Mouse (Mus musculus) 3134 (cell line): ENCODE measurements at regions not wholly inside any gene's neighbourhood (a gene's known extent, or its start where the extent isn't known, plus 50 kb on each side); places are given as distances from the start of the nearest gene placed in this dataset.

Source experiments
- DNase-seq: peaks from one replicate; pipeline ENCODE4 v3.0.0-alpha.2; 2011; ENCODE audit warnings: low spot score; ENCODE audit not compliant: insufficient read length; ENCODE audit errors: extremely low read depth

- DNase-seq = no peak
These were observed 405.1 kb downstream of the Bcor start for GRCm38 (mm10) chrX:11755046-11755445.

- no peak for DNase-seq
These were observed 396.6 kb downstream of the Bcor start for GRCm38 (mm10) chrX:11763351-11764082.

DNA sequence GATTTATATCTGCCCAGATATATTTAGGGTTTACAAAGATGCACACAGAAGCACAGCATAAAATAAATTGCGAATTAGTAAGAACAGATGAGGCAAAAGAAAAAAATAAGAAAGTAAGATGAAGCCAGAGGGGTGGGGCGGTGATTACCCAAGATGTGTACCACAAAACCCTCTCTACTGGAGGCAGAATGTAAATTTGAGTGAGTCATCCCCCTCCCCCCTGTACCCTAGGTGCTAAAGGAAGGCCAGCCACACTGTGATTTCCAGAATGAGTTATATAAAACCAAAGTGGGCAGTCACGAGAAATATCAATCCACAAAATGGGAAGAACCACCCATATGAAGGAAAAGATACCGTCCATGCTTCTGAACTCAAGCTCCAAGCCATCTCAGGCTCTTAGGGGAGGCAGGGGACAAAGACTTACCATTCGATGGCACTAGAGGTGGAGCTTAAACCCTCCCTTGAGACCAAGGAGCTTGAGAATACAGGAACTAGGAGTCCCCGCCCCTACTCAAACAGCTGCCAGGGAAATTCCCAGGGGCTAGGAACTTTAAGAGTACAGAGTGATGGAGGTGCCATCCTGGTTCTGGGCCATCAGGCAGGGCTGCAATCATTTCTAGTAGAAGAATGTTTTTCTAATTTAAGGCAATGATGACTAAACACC, 383.8 kb downstream of the Bcor start:
- peak; percentile 22 for DNase-seq

- peak; percentile 70 for DNase-seq
These were observed 365.1 kb downstream of the Bcor start for GRCm38 (mm10) chrX:11795010-11795409.

GRCm38 (mm10) chrX:11797870-11798269, 362.3 kb downstream of the Bcor start:
- no peak for DNase-seq

DNA sequence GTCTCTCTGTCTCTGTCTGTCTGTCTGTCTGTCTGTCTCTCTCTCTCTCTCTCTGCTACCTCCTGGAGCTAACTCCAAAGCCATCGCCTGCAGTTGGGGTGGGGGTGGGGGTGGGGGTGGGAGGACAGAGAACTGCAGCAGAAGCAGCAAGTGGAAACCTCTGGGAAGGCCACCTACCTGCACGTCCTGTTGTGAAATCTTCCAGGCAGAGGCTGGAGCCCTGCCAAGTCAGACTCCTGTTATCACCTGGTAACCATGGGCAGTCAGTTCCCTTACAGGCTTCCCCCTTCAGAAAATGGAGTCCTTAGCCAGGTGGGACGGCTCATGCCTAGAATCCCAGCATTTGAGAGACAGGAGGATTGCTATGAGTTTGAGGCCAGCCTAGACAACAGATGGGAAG, 361.8 kb downstream of the Bcor start:
- no peak for DNase-seq

GRCm38 (mm10) chrX:11800400-11800941, 359.7 kb downstream of the Bcor start:
- DNase-seq = no peak

DNA sequence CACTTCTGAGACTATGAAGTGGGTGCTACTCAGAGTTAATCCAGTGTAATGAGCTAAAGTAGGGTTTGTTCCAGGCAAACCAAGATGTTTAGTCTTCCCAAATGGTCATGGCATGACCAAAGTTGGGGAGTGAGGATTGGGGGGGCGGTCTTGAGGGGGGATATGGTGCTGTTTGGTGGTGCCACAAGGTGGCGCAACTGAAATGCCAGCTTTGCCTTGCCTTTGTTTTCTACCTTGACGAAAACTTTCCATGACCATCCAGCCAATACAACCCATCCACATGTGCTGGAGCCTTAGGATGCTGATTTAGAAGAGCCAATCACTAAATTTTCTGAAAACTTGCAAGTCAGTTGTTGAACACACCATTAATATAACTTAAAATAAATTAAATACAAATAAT, 358.9 kb downstream of the Bcor start:
- no peak for DNase-seq

DNA sequence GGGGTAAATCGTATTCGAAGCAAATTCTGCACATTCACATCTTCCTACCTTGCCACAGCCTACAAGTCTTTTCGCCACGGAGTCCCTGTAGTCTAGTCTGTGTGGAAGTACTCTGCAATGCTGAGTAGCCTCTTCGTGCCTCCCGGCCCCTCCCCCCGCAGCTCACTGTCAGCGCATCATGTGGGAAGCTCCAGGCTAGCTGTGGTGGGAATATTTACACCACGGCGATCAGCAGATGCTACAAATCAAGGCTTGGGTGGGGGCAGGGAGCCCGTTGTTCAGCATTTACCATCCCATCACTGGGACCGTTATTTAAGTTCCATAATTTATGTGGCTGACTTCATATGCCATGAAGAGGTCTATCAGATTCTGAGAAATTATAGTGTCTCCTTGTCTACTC, 358.5 kb downstream of the Bcor start:
- DNase-seq = no peak

DNA sequence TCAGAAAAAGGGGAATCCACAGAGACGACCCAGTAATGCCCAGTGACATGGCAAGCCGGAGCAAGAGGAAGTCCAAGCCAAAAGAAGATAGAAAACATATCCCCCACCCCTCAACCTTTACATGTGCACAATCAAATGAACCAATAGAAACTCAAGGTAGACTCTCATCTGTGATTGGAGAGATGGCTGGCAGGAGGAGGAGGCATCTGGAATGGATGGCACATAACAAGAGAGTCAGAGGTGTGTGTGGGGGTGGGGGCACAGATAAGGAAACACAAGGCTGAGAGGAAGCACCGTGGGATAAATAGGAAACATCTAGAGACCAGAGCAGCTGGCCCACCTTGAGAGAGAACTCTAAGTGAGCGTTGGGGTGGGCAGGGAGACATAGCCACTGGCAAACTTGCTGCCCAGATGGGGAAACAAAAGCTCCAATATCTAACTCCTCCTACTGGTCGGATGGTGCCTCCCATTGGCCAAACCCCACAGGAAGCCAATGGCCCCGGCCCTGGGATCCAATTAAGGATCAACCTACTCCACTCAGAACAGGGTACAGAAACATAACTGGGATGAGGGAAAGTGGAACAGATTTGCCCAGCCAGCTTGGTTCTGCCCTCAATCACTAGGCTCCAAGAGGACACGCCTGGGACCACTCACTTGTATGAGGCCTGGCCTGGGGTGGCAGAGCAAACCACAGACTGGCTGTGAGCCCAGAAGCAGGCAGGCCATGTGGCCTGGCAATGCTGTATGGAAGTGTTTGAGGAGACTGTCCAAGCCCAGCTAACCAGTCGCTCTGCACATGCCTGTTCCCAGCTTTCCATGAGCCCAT, 357.9 kb downstream of the Bcor start:
- peak; percentile 63 for DNase-seq

GRCm38 (mm10) chrX:11803239-11803638, 356.9 kb downstream of the Bcor start:
- no peak for DNase-seq

DNA sequence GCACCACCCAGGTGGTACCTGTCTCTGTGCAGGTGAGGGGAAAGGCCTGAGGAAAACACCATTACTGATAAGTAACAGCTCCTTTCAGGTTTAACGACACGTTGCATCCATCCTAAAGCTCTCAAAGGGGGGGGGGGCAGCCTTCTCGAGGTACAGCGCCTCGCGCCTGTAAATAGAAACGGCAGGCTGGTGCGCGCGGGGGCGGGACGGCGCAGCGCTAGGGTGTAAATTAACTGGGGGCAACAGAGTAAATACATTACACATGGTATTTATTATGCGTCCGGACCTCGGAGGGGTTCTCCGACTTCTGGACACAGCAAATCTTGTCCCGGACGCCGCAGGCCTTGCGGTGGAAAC, 353.3 kb downstream of the Bcor start:
- DNase-seq = no peak

DNA sequence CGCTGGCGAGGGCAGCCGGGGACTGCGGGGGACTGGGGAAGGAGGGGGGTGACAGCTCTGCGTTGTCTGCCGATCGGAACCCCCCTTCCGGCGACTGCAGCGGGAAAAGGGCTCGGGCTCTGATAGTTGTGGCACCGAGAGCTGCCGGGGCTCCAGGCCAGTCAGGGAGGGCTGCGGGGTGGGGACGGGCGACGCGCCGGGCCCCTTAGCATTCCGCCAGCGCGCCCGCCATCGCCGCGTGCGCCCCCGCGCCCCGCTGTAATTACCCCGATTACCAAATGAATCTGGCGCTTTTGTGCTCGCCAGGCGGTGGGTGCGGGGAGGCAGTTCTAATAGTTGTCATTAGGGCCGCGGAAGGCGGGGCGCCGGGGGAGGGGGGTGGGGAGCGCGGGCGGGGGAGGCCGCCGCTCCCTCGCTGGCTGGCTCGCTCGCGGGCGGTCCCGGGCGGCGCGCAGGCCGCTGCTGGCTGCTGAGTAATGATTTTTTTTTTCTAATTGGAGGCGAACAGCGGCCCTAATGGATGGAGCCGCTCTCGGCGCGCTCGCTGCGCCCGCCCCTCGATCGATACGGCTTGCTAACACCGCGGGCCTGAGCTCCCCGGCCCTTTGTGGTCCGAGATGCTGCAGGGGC, 352.8 kb downstream of the Bcor start:
- no peak for DNase-seq

DNA sequence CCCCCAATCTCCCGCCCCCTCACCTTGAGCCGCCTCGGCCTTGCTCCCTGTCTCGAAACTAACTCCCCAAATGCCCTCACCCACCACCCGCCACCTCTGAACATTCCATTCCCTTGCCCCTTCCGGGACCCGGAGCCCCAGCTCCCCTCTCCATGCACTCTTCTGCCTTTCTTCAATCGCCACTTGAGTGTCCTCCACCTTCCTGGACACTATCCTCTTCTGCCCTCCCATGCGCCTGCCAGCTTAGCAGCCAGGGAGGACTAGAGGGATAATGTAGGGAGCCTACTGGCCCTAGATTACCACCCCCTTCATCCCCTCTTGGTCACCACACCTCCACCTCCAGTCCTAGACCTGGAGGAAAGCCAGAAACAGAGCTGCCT, 352.3 kb downstream of the Bcor start:
- DNase-seq = no peak

- no peak for DNase-seq
These were observed 351.2 kb downstream of the Bcor start for GRCm38 (mm10) chrX:11808911-11809310.

- no peak for DNase-seq
These were observed 345.3 kb downstream of the Bcor start for GRCm38 (mm10) chrX:11814861-11815260.

DNA sequence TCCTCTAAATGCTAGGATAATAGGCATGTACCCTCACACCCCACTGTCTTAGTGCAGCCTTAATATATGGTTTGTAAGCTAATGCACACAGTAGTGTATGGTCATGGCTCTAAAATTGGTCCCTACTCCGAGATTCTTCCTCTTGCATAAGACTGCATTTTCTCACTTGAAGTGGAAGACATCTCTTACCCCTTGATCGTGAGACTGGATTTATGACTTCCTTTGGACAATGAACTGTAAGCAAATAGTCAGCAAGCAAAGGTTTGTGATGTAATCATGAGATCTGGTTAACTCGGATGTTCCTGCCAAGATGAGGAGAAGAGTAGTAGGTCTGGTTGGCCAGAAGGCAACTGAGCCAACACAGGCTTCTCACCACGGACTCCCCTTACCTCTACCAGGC, 344.3 kb downstream of the Bcor start:
- DNase-seq = no peak

DNA sequence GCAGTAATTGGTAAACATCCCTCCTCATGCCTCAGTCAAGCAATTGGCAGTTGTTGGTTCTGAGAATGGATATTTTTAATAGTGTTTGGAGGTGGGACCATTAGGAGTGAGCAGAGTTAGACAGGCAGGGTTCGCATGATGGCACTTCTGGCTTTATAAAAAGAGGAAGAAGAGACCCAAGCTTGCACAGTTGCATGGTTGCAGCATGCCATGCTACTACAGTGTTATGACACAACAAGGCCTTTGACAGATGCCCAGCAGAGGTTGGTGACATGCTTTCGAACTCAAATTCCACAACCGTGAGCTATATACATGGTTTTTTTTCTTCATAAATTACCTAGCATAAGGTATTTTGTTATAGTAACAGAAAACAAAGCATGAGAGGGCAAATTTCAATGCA, 341.5 kb downstream of the Bcor start:
- DNase-seq = no peak

GRCm38 (mm10) chrX:11821165-11821564, 339.0 kb downstream of the Bcor start:
- DNase-seq = no peak

DNA sequence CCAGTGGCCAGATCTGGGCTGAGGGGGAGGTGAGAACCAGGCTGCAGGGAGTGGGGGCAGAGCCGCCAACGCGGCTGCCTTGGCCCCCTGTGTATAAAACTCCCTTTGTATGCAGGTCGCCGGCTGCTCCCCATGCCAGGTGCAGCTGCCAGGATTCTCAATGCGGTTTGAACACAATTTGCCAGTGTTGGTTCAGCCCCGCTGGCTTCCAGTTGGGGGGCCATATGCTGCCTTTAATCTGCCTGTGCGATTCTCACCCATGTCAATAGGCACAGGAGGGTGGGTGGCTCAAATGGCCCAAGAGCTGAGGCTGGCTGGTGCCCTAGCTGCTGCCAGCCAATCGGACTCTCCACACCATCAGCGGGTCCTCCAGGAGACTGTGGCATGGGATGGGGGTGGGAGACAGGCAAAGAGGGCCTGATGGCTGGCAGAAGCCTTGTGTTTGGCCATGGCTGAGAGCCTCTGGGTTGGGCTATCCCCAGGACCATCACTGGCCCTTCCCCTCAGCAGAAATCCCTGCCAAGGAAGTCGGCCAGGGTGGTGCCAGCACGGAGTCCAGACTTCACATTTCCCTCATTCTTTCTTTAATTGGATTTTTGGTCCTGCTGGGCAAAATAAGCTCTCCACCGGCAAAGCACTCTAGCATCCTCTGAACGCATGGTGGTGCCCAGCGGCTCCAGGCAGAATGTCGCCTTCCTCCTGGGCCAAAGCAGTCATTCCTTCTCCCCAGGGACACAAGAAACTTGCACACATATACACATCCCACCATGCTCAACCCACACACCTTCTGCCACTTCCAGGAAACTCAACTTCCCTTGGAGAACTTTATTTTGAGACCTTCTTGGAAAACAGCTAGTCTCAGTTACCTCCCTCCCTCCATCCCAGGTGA, 338.0 kb downstream of the Bcor start:
- no peak for DNase-seq
